Mouse (Mus musculus) frontal cortex, postnatal 10 days (tissue): ENCODE results near the gene Tor4a.

Experiments
- DNase-seq, 2 experiments: peaks; one replicate each; pipeline ENCODE4 v3.0.0; 2022; ENCODE audit warnings: low spot score in 2 of 2, mixed read lengths in 1 of 2

Gene Tor4a

GRCm38 (mm10) chr2:25196172-25196954, at the start of gene Tor4a:
Gene Tor4a (minus strand): TSS chr2:25196886.
- no peak for DNase-seq

- DNase-seq: no peak
These were observed 47.5 kb upstream of the Tor4a start for GRCm38 (mm10) chr2:25244144-25244543.

GRCm38 (mm10) chr2:25243342-25243741, 46.7 kb upstream of the Tor4a start:
- no peak for DNase-seq

GRCm38 (mm10) chr2:25242101-25242506, 45.4 kb upstream of the Tor4a start, which contains the start of the genes Rnf208 and Cysrt1:
Gene Rnf208 (plus strand): TSS chr2:25242255.
Gene Cysrt1 (minus strand): TSS chr2:25242452.
- peak in 1 of 2 experiments; percentile 49 for DNase-seq

DNA sequence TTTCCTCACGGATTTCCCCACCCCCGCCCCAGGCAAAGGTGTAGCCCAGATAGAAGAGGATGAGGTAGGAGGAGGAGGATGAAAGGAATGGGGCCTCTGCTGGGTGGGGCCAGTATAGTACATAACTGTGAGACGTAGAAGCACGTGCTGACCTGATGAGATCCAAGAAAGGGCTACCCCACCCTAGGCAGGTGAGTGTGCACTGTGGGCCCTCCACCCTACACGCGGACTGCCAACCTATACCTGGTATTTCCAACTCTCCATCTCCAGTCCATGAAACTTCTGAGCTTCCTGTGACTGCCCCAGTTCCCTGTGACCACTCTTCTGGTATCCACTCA, 44.7 kb upstream of the Tor4a start:
- no peak for DNase-seq

- DNase-seq: peak in 1 of 2 experiments; percentile 66
These were observed 44.2 kb upstream of the Tor4a start for GRCm38 (mm10) chr2:25240723-25241437.

- no peak for DNase-seq
These were observed 43.6 kb upstream of the Tor4a start for GRCm38 (mm10) chr2:25240310-25240709.

DNA sequence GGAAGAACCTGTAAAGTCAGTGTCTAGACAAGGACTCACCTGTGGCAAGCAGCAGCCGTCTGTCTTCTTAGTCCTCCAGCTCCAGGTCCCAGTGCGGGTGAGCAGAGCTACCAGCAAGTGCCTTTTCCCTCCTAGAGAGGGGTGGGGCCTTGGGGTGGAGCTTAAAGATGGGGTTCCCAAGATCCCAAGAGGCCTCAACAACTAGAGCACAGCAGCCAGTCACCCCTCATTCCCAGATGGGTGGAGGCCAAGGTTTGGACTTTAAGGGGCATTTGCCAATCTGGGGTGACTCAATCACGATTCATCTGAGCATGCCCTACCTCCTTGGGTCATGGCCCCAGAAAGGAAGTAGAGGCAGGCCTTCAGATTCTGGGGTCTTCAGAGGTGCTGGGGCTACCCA, 43.1 kb upstream of the Tor4a start:
- DNase-seq: no peak

GRCm38 (mm10) chr2:25238106-25238505, 41.4 kb upstream of the Tor4a start:
- DNase-seq: no peak

DNA sequence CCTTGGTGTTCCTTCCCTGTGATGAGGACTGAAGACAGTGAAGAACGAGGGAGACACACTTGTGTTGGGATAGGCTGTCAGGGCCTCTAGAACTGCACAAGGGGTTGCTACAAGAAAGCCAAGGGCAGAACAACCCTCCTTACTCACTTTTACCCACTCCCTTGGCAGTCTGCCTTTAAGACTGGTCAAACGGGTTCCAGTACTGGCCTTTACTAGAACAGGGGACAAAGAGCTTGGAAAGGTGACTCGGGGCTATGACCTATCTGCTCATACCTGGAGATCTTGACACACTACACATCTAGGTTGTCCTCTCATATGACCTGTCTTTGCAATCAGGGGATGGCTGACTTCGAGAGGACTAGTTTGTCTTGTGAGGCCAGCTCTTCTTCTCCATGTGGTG, 40.8 kb upstream of the Tor4a start:
- no peak for DNase-seq

GRCm38 (mm10) chr2:25236614-25237013, 39.9 kb upstream of the Tor4a start, which contains the start of gene Rnf224:
Gene Rnf224 (minus strand): TSS chr2:25236787.
- no peak for DNase-seq

- DNase-seq: no peak
These were observed 38.0 kb upstream of the Tor4a start for GRCm38 (mm10) chr2:25234551-25235220.

DNA sequence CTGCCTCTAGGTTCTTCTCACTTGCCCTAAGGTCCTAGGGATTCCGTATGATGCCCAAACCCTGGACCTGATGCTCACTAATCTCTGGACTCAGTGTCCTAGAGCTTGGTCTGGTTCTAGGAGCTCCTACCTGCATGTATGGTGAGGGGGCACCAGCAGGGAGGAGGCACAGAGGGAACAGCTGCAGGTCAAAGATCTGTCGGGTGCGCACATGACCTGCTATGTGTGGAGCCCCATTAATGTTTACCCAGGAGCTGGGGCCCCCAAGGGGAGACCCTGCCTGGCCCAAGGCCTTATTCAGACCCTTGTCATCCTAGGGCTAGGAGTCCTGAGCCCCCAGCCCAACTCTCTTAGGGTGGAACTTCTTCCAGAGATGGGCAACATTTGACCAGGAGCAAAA, 37.4 kb upstream of the Tor4a start, which contains the start of gene Slc34a3:
Gene Slc34a3, minus strand, starts transcription at position 315 of the 400 bp plus-strand sequence.
- DNase-seq: no peak

GRCm38 (mm10) chr2:25233421-25233820, 36.7 kb upstream of the Tor4a start:
- DNase-seq: no peak

DNA sequence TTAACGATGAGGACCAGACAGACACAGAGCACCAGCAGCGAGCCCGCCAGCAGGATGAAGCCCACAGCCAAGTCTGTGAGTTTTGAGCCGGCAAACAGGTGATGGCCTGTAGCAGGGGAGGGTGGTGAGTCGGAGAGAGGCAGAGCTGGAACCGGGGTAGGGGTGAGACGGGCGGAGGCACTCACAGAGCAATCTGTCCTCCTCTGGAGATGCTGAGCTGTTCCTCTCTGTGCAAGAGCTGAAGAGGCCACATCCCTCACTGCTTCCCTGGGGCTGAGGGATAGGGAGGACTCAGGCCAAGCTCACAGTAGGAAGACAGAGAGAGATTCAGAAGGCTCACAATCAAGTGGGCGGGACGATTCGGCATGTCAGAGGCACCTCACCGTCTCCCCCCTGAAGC, 34.4 kb upstream of the Tor4a start:
- no peak for DNase-seq

DNA sequence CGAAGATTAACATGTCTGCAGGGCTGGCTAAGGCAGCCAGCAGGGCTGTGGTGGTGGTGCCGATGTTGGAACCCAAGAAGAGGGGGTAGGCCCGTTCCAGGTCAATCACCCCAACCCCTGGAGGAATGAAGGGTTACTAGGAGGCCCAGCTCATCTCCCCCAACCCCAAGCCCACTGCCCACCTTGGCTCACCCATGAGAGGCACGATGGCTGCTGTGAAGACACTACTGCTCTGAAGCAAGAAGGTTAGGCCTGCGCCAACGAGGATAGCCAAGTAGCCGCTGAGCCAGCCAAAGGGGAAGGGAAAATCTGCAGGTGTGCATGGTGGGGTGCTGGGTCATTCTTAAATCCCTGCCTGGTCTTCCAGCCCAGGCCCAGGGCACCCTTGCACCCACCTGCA, 33.9 kb upstream of the Tor4a start:
- no peak for DNase-seq

GRCm38 (mm10) chr2:25229582-25229981, 32.9 kb upstream of the Tor4a start:
- DNase-seq: no peak

GRCm38 (mm10) chr2:25228995-25229530, 32.4 kb upstream of the Tor4a start:
- no peak for DNase-seq

GRCm38 (mm10) chr2:25228431-25228889, 31.8 kb upstream of the Tor4a start:
- peak; percentile 80 for DNase-seq

DNA sequence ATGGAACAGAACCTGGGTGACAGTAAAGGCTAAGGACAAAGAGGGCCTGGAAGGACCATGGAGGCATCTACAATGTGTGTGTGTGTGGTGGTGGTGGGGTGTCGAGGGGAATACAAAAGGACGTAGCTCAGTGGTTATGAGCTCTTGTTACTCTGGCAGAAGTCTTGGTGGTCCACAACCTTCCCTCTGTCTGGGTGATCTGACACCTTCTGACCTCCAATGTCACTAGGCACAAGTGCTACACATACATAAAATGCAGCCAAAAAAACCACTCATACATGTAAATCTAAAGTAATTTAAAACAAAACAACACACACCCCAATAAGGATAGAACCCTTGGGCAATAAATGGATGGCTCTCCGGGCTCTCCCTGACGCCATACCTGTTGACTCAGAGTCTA, 30.7 kb upstream of the Tor4a start:
- DNase-seq: no peak

DNA sequence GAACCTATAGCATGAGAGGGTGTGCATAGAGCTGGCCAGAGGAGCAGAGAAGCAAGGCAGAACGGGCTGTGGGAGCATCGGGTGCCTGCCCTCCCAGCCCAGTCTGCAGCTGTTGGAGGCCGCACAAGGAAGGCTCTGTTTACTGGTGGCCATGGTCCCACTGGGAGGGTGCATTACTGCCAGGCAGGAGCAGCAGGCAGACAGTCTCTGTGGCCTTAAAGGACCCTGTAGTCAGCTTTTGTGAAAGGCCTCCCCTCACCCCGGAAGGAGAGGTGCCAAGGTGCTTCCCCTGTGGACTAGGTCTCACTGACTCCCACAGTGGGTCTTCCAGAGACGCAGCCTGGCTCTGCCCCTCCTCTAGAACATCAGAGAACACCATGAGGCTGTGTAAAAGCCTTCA, 30.2 kb upstream of the Tor4a start:
- DNase-seq: peak; percentile 41 to 65

- no peak for DNase-seq
These were observed 29.2 kb upstream of the Tor4a start for GRCm38 (mm10) chr2:25225811-25226379.
